Mouse (Mus musculus): ENCODE results near the gene Map2k7. TPM values are rescaled to one million over a fixed set of nuclear protein-coding genes. Genes with fewer than 3 reads are reported as not detected.
"Not testable (repeated sequence)": the region's sequence is repeated elsewhere in the genome, so short reads cannot be mapped to it uniquely, and the experiment has no call there.

Map2k7 gene
- polyA plus RNA-seq, 1 experiment from 2014 or later, result 10.4 TPM

DNA sequence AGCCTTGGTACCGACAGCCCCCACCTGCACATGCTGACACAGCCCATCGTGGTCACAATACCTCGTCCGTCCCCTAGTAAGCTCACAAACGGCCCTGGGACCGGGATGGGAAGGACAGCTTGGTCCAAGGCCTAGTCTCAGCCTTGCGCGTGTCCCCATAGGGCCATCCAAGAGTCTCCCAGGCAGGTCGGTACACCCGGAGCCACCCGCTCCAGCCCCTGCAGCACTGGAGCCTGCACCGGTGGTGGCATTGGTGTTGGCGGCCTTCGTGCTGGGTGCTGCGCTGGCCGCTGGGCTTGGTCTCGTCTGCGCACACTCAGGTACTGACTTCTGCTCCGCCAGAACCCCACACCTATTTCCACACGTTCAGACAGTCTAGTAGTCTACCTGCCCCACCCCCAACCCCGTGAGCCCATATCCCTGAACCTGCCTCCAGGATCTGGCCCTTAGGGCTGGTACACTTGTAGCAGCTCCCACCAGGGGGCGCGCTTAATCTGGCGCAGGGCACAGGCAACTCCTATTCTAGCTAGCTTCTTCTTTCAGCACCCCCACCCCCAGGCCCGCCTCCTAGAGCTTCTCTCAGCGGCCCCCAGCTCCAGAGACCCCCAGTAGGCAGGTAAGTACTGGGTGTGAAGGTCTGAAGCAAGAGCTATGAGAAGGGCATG lies 11.9 kb downstream of the Map2k7 start:
- Histone ChIP-seq H3K4me2 (no peak overlapping the region), H3K9me3 (replicated peaks) (no peaks in the 10 kb centered on the region), H3K4me3 (replicated peaks) (no peak overlapping the region), H3K36me3 (replicated peaks) (peaks cover 36% of the 10 kb centered on the region), H3K27ac (replicated peaks) (no peak overlapping the region), H3K27me3 (no peaks in the 10 kb centered on the region), H3K4me1 (replicated peaks) (peaks cover 42% of the 10 kb centered on the region), H3K9ac (no peak overlapping the region)
- WGBS (ENCODE audit: insufficient replicate concordance), result 43% methylated on average over 26 of the region's 26 CpGs
- no peak for ATAC-seq (ENCODE audit: insufficient read depth)

DNA sequence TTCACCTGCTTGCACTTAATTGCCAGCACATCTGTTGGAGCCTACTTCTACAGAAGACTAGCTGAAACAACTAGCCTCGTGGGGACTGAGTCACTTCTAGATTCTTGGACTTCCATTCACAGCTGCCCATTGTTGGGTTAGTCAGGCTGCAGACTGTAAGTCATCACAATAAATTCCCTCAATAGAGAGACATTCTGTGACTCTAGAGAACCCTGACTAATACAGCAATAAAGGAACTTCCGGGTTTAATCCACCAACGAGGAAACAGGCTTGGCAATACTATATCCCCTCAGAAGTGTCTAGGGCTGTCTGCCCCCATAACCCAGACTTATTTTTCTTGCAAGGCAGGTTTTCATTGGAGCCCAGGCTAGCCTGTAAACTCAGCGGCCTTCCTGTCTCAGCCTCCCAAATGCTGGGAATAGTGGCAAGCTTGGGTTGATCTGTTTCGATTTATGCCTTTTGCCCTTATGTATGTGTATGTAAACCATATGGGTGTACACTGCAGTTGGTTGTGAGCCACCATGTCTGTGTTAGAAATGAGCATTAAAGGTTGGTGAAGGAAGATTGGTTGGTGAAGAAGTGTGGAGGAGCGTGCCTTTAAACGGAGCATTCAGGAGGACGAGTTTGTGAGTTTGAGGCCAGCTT lies 13.7 kb downstream of the Map2k7 start:
- Histone ChIP-seq H3K9ac (peak overlapping the region; percentile 89), H3K27me3 (no peaks in the 10 kb centered on the region), H3K27ac (replicated peaks) (peak overlapping the region; percentile 85; the same call in 1 of the 2 replicates), H3K4me3 (replicated peaks) (peak overlapping the region; percentile 92), H3K36me3 (replicated peaks) (peaks cover 29% of the 10 kb centered on the region), H3K4me1 (replicated peaks) (peaks cover 35% of the 10 kb centered on the region), H3K4me2 (peak overlapping the region; percentile 92), H3K9me3 (replicated peaks) (no peaks in the 10 kb centered on the region)
- 30% methylated on average over 8 of the region's 8 CpGs for WGBS (ENCODE audit: insufficient replicate concordance)
- ATAC-seq (ENCODE audit: insufficient read depth), result no peak

DNA sequence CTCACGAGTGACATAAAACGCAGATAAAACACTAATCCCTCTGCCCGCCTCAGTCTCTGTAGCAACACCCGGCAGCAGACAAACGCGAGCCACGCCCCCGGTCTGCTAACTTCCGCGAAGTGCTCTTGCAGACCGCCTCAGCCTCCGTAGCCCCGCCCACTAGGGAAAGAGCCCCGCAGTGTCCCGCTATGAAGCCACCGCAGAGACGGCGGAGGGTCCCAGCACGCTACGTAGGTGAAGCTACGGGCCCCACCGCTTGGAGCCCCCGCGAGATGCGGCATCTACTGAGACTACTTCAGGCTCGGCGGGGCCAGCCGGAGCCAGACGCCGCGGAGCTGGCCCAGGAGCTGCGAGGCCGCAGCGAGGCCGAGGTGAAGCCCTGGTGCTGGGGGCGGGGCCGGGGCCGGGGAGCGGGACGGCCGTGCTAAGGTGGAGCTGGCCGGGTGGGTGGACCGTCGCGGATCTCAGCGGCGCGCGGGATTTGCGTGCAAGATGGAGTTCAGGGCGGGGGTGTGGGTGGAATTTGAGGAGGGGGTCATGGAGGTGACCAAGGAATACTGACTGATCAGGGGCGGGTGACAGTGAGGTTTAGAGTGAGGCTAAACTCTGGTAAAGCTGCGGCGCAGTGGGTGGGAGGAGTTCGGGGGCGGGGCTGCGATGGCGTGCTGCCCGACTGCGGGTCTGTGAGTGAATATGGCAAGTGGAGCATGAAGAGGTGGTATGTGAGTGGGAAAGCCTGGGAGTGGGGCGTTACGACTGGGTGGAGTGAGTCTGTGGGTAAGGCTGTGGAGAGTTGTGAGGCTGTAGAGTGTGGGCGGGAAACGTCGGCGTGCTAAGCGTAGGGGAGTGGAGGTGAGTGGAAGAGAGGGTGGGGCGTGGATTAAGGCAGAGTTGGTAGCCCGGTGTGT lies 14.6 kb downstream of the Map2k7 start, which contains the start of gene Snapc2:
Snapc2 (plus strand) TSS at position 147 of the 908 bp plus-strand sequence.
- peaks cover 36% of the 10 kb centered on the region for H3K4me1 ChIP-seq (replicated peaks)
- no peaks in the 10 kb centered on the region for H3K27me3 ChIP-seq
- ATAC-seq (ENCODE audit: insufficient read depth), result peak; percentile 94
- H3K4me3 ChIP-seq (replicated peaks), result peak within 1 kb of the TSS; percentile 92
- peak within 1 kb of the TSS; percentile 89 for H3K9ac ChIP-seq
- under 1% methylated on average over 69 of the region's 69 CpGs for WGBS (ENCODE audit: insufficient replicate concordance)
- peaks cover 24% of the 10 kb centered on the region for H3K36me3 ChIP-seq (replicated peaks)
- H3K27ac ChIP-seq (replicated peaks), result peak within 1 kb of the TSS; percentile 85
- peak within 1 kb of the TSS; percentile 92 for H3K4me2 ChIP-seq
- no peaks in the 10 kb centered on the region for H3K9me3 ChIP-seq (replicated peaks)

DNA sequence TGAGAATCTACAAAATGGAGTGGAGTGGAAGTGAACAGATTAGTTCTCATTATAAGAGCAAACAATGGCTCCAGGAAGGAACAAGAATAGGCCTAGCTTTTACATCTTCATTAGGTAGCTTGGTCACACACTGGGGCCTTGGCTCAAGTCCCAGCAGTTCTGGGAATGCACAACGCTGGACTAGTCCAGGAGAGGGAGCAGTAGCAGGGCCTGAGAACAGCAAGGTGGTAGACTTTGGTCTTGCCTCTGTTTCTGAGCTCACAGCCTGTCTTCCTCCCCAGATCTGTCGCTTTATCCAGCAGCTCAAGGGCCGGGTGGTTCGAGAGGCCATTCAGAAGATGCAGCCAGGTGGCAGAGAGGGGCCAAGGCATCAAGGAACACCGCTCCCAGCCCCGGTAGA lies 15.5 kb downstream of the Map2k7 start:
- H3K4me3 ChIP-seq (replicated peaks), result peak overlapping the region; percentile 92
- H3K4me2 ChIP-seq, result peak overlapping the region; percentile 92
- peaks cover 44% of the 10 kb centered on the region for H3K4me1 ChIP-seq (replicated peaks)
- no peaks in the 10 kb centered on the region for H3K9me3 ChIP-seq (replicated peaks)
- WGBS (ENCODE audit: insufficient replicate concordance), result 71% methylated on average over 6 of the region's 6 CpGs
- H3K27me3 ChIP-seq, result no peaks in the 10 kb centered on the region
- no peak overlapping the region; the same call in 1 of the 2 replicates for H3K9ac ChIP-seq
- H3K27ac ChIP-seq (replicated peaks), result no peak overlapping the region
- H3K36me3 ChIP-seq (replicated peaks), result peaks cover 24% of the 10 kb centered on the region
- ATAC-seq (ENCODE audit: insufficient read depth), result no peak

DNA sequence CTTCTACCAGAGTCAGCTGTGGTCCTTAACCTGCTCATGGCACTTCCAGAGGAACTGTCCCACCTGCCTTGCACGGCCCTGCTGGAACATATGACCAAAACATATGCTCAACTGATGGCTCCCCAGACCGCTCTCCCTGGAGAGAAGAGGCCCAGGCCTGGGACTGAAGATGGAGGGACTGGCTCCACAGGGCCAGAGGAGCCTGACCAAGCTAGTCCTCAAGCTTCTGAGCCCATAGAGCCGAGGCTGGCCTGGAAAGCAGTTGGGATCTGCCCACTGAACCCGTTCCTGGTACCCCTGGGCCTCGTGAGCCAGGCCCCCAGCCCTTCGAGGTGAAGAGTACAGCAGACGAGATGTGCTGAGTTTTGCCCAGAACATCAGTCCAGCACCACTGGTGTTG lies 16.9 kb downstream of the Map2k7 start:
- not testable (repeated sequence) for H3K4me2 ChIP-seq; H3K27me3 ChIP-seq; H3K4me3 ChIP-seq (replicated peaks); H3K9me3 ChIP-seq (replicated peaks); H3K9ac ChIP-seq; H3K27ac ChIP-seq (replicated peaks); ATAC-seq (ENCODE audit: insufficient read depth)
- 70% methylated on average over 7 of the region's 7 CpGs for WGBS (ENCODE audit: insufficient replicate concordance)
- Histone ChIP-seq H3K4me1 (replicated peaks) (peaks cover 49% of the 10 kb centered on the region), H3K36me3 (replicated peaks) (peaks cover 34% of the 10 kb centered on the region)

DNA sequence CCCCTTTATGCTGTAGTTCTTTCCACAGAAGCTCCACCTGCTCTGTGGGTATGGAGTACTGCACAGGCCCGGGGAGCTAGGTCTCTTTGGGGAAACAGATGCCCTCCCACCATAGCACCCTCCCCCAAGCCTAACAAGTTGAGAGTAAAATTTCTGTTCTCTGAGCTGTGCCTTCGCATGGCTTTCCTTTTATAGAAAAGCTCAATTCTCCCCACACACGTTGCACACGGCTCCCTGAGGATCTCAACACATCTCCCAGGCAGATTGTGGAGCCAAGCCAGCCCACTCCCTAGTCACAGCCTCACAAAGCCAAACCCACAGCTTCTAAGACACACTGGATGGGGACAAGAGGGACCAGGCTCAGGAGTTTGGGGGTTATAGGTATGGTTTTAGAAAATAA lies 18.4 kb downstream of the Map2k7 start:
- Histone ChIP-seq H3K36me3 (replicated peaks) (peaks cover 49% of the 10 kb centered on the region), H3K9ac (no peak overlapping the region), H3K27ac (replicated peaks) (no peak overlapping the region), H3K4me2 (no peak overlapping the region), H3K9me3 (replicated peaks) (no peaks in the 10 kb centered on the region), H3K27me3 (no peaks in the 10 kb centered on the region), H3K4me1 (replicated peaks) (peaks cover 43% of the 10 kb centered on the region), H3K4me3 (replicated peaks) (no peak overlapping the region)
- no peak for ATAC-seq (ENCODE audit: insufficient read depth)
- WGBS (ENCODE audit: insufficient replicate concordance), result 60% methylated on average over 4 of the region's 4 CpGs

DNA sequence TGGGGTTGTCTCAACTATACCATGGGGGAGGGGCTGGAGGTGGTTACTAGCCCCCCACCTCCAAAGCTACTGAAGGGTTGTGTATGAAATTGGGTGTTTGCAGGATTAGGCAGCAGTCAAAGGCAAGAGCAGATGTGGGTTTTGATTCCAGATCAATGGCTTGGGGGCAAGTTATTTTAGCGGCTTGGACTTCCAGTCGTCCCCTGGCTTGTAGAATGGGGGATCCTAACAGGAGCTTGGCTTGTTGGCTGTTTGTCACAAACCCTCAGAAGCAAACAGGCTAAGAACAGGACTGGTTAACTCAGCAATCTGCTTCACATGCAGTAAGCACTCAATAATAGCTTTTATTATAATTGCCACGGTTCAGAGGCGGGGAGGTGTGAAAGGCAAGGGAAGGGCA lies 18.8 kb downstream of the Map2k7 start:
- no peaks in the 10 kb centered on the region for H3K9me3 ChIP-seq (replicated peaks)
- peaks cover 38% of the 10 kb centered on the region for H3K4me1 ChIP-seq (replicated peaks)
- H3K9ac ChIP-seq, result no peak overlapping the region
- no peaks in the 10 kb centered on the region for H3K27me3 ChIP-seq
- H3K27ac ChIP-seq (replicated peaks), result no peak overlapping the region
- peaks cover 53% of the 10 kb centered on the region for H3K36me3 ChIP-seq (replicated peaks)
- no peak overlapping the region for H3K4me3 ChIP-seq (replicated peaks)
- H3K4me2 ChIP-seq, result no peak overlapping the region
- whole genome bisulfite sequencing (ENCODE audit: insufficient replicate concordance), result 82% methylated on average over 4 of the region's 4 CpGs
- no peak for ATAC-seq (ENCODE audit: insufficient read depth)

DNA sequence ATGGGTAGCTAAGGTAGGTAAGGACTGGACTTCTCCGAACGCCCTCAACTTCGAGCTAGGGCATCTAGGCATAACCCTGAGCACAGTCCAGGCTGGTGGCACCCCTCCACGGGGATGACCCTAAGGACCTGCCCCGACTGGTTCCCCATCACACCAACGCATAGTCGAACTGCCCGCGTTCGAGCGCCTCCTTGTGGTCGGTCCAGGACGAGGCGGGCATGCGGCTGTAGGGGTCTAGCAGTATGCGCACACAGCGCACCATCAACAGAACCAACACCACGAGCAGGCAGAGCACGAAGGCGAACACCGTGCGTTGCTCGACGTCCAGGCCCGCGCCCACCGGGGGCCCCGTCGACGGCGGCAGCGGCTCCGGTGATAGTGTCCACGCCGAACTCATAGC lies 19.7 kb downstream of the Map2k7 start:
- ATAC-seq (ENCODE audit: insufficient read depth), result peak; percentile 26
- H3K4me3 ChIP-seq (replicated peaks), result peak overlapping the region; percentile 64
- peak overlapping the region; percentile 54 for H3K9ac ChIP-seq

DNA sequence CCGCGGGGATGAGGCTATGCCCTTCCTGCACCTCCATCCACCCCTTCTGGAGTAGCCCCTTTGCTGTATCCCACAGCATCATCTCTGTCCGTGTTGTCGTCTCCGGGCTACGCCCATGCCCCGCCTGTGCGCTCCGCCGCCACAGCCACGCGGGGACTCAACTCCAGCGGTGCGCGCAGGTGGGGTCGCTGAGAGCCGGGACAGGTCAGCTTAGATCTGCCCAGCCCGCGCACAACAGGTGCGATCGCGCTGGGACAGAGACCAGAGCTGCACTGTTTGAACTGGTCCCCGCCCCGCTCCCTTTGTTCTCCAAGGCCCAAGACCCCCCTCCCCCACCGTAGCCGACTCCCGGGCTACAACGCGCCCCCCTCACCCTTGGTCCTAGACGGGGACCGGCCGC lies 20.1 kb downstream of the Map2k7 start:
- peak overlapping the region; percentile 64 for H3K4me3 ChIP-seq (replicated peaks)
- ATAC-seq (ENCODE audit: insufficient read depth), result peak; percentile 56
- H3K27ac ChIP-seq (replicated peaks), result peak overlapping the region; percentile 29
- H3K9ac ChIP-seq, result peak overlapping the region; percentile 54
- WGBS (ENCODE audit: insufficient replicate concordance), result under 1% methylated on average over 32 of the region's 32 CpGs
- peak overlapping the region; percentile 100 for H3K4me2 ChIP-seq
- no peaks in the 10 kb centered on the region for H3K27me3 ChIP-seq
- H3K36me3 ChIP-seq (replicated peaks), result peaks cover 65% of the 10 kb centered on the region
- peaks cover 30% of the 10 kb centered on the region for H3K4me1 ChIP-seq (replicated peaks)
- H3K9me3 ChIP-seq (replicated peaks), result no peaks in the 10 kb centered on the region

More for the DNA sequence above, 19.7 kb downstream of the Map2k7 start:
- H3K27me3 ChIP-seq, result no peaks in the 10 kb centered on the region
- peak overlapping the region; percentile 100 for H3K4me2 ChIP-seq
- WGBS (ENCODE audit: insufficient replicate concordance), result 3% methylated on average over 35 of the region's 35 CpGs
- H3K4me1 ChIP-seq (replicated peaks), result peaks cover 34% of the 10 kb centered on the region
- H3K27ac ChIP-seq (replicated peaks), result peak overlapping the region; percentile 29; the same call in 1 of the 2 replicates
- H3K36me3 ChIP-seq (replicated peaks), result peaks cover 61% of the 10 kb centered on the region
- H3K9me3 ChIP-seq (replicated peaks), result no peaks in the 10 kb centered on the region

DNA sequence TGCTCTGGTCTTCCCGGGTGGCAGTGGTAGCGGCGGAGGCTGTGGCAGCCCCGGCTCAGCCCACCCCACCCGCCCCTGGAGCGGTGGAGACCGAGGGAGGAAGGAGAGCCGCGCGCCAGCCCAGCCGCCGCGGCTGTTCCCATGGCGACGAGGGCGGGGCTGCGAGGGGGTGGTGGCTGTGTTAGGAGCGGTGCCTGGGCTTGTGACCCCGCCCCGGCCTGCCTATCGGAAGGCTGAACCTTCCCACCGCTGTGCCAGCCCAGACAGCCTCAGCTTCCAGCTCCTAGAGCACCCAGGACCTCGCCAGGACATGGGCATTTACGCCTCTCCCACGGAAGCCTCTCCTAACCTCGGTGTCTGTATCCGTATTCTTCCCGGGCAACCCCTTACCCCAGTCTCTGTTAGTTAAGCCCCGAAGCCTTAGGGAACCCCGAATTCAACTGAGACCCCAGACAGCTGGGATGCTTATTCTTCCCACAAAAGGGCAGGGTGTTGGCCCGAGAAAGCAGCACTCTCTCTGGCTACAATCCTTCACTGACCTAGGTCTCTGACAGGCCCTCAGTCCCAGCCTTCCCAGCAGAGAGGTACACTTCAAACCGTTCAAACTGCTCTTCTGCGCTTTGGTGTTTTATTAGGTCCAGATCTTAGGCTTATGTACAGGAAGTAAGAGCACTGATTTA lies 20.7 kb downstream of the Map2k7 start, which contains the start of gene Ctxn1:
Ctxn1 (minus strand) TSS at position 150 of the 680 bp plus-strand sequence.
- H3K9me3 ChIP-seq (replicated peaks), result no peaks in the 10 kb centered on the region
- H3K4me3 ChIP-seq (replicated peaks), result peak within 1 kb of the TSS; percentile 64
- H3K27ac ChIP-seq (replicated peaks), result peak within 1 kb of the TSS; percentile 29
- no peaks in the 10 kb centered on the region for H3K27me3 ChIP-seq
- whole genome bisulfite sequencing (ENCODE audit: insufficient replicate concordance), result 7% methylated on average over 33 of the region's 33 CpGs
- peak within 1 kb of the TSS; percentile 100 for H3K4me2 ChIP-seq
- peaks cover 70% of the 10 kb centered on the region for H3K36me3 ChIP-seq (replicated peaks)
- ATAC-seq (ENCODE audit: insufficient read depth), result peak; percentile 94
- H3K4me1 ChIP-seq (replicated peaks), result peaks cover 24% of the 10 kb centered on the region
- peak within 1 kb of the TSS; percentile 54 for H3K9ac ChIP-seq
